Mouse (Mus musculus) erythroblast, embryonic 14.5 days (primary cell): ENCODE data around the gene Gm10198. TPM values are rescaled to one million over a fixed set of nuclear protein-coding genes. Genes with fewer than 3 reads are reported as not detected.

Source experiments
- H3K27me3 ChIP-seq: 2 replicates; pipeline ENCODE4 v1.6.1; 2012; ENCODE audit warnings: inconsistent platforms; ENCODE audit not compliant: control insufficient read depth
- H3K36me3 ChIP-seq: 2 replicates; pipeline ENCODE4 v1.6.1; 2012; ENCODE audit warnings: mild to moderate bottlenecking, inconsistent platforms; ENCODE audit not compliant: control insufficient read depth
- H3K4me1 ChIP-seq: 2 replicates; pipeline ENCODE4 v1.6.1; 2012; ENCODE audit warnings: inconsistent platforms; ENCODE audit not compliant: control insufficient read depth
- H3K4me3 ChIP-seq: replicated peaks from 2 replicates; pipeline ENCODE3; 2012; ENCODE audit warnings: moderate library complexity, mild to moderate bottlenecking, inconsistent platforms
- H3K9me3 ChIP-seq: 2 replicates; pipeline ENCODE4 v1.6.1; 2012; ENCODE audit warnings: low read length, inconsistent platforms, mixed read lengths; ENCODE audit not compliant: control insufficient read depth
- GATA1 ChIP-seq: IDR thresholded peaks from 2 replicates; pipeline ENCODE4 v1.6.1; 2012; ENCODE audit warnings: low read length, inconsistent platforms, mixed read lengths
- TAL1 ChIP-seq: IDR thresholded peaks from 3 replicates; pipeline ENCODE4 v1.6.1; 2012; ENCODE audit warnings: low read length, inconsistent platforms, mixed read lengths
- polyA plus RNA-seq: library from polyadenylated mRNA; stranded (reverse); fragments of >175 nt; gene quantifications from 2 replicates; pipeline ENCODE4 v1.2.3, GENCODE M21; 2012

Gm10198 gene
- not detected in 2 replicates for polyA plus RNA-seq

DNA sequence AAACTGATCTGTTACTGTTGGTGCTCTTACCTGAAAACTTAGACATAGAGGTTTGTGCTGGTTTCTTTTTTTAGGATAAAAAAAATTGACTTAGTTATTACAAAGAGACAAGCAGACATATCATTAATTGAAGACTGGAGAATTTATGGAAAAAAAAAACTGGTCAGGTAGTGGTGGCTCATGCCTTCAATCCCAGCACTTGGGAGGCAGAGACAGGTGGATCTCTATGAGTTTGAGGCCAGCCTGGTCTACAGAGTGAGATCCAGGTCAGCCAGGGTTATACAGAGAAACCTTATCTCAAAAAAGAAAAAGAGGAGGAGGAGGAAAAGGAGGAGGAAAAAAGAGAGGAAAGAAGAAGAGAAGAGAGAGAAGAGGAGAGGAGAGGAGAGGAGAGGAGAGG is at the start of gene Gm10198:
Gene Gm10198 (plus strand): TSS at position 301 of the 400 bp plus-strand sequence.
- H3K27me3 ChIP-seq: 0 out of 2 replicates have a peak, but pooled peaks cover 2% of the 10 kb centered on the region
- H3K36me3 ChIP-seq: no peaks in the 10 kb centered on the region
- peaks cover 5% of the 10 kb centered on the region for H3K9me3 ChIP-seq
- peaks cover 2% of the 10 kb centered on the region; the same call in 1 of the 2 replicates for H3K4me1 ChIP-seq
- TF ChIP-seq GATA1: no peak
- TF ChIP-seq TAL1: no peak
- no peak within 1 kb of the TSS for H3K4me3 ChIP-seq

DNA sequence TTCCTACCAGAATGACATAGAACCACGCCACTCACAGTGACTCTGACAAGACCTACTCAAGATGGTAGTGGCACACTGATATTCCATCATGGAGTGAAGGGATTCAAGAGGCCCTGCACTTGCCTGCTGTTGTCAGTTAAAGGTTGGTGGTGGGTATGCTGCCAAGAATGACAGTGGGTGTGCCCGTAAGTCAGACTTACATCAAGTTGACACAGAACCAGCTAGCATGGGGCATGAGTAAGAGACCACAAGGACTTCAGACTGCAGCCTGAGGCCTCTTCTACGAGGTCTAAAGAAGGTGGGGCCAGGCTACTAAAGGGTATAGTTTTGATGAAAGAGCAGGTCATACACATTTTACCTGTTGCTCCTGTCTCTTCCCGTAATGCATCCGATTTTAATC is 47.3 kb upstream of the Gm10198 start:
- Histone ChIP-seq H3K4me3 (no peak overlapping the region), H3K27me3 (0 out of 2 replicates have a peak, but pooled peaks cover 2% of the 10 kb centered on the region), H3K4me1 (peaks cover 33% of the 10 kb centered on the region), H3K36me3 (no peaks in the 10 kb centered on the region; the same call in 1 of the 2 replicates), H3K9me3 (peaks cover 3% of the 10 kb centered on the region; the same call in 1 of the 2 replicates)
- TF ChIP-seq TAL1 (no peak), GATA1 (no peak)

DNA sequence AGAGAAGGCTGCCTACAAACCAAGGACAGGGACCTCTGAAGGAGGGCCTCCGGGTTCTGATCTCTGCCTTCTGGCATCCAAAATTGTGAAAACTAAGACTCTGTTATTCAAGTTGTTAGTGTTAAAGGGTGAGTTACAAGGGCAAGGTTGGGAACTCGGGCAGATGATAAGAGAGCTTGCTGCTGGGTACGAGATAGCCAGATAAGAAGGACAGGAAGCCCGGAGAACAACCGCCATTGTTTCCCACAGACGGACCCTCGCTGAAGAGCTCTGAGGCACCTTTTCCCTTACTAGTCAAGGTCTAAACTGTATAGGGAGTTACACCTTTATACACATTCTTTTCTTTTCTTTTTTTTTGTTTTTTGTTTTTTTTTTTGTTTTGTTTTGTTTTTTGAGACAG is 39.8 kb upstream of the Gm10198 start:
- H3K9me3 ChIP-seq: peaks cover 8% of the 10 kb centered on the region
- H3K36me3 ChIP-seq: peaks cover 4% of the 10 kb centered on the region; the same call in 1 of the 2 replicates
- peaks cover 76% of the 10 kb centered on the region for H3K4me1 ChIP-seq
- no peaks in the 10 kb centered on the region for H3K27me3 ChIP-seq
- no peak overlapping the region for H3K4me3 ChIP-seq
- TF ChIP-seq TAL1: no peak
- TF ChIP-seq GATA1: no peak; the same call in 1 of the 2 replicates

DNA sequence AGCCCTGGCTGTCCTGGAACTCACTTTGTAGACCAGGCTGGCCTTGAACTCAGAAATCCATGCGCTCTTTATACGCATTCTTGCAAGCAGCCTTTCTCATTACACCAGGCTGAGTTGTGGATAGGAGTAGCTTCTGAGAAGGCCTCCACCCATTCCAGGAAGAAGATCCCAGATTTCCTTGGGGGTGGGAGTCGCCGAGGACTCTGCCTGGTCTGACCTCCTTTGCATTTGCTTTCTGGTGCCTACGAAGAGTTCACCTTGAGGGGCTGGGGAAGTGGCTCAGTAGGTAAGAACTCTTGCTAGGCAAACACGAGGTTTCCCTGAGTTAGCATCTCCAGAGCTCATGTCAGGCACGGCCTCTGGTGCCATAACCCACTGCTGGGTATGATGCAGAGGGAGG is 39.4 kb upstream of the Gm10198 start:
- Histone ChIP-seq H3K27me3 (no peaks in the 10 kb centered on the region), H3K9me3 (peaks cover 8% of the 10 kb centered on the region), H3K36me3 (peaks cover 4% of the 10 kb centered on the region; the same call in 1 of the 2 replicates), H3K4me1 (peaks cover 72% of the 10 kb centered on the region), H3K4me3 (no peak overlapping the region)
- TF ChIP-seq GATA1: no peak
- TF ChIP-seq TAL1: no peak

DNA sequence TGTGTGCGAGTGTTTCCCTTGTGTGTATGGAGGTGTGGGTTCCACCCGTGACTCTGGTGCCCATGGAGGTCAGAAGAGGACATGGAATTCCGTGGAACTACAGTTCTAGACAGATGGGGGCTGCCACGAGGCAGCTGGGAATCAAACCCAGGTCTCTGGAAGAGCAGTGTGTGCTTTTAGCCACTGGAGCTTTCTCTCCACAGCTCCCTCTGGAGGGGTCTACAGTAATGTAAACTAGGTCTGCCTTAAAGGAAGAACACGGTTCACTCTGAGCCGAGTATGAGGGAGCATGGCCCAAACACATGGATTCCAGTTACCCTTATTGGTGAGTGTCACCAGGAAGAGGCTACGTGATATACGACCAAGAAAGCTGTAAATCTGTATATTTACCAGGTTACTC is 38.6 kb upstream of the Gm10198 start:
- H3K4me1 ChIP-seq: peaks cover 64% of the 10 kb centered on the region
- H3K9me3 ChIP-seq: peaks cover 8% of the 10 kb centered on the region
- no peak for TF ChIP-seq TAL1
- no peak for TF ChIP-seq GATA1
- peaks cover 4% of the 10 kb centered on the region; the same call in 1 of the 2 replicates for H3K36me3 ChIP-seq
- H3K4me3 ChIP-seq: no peak overlapping the region
- H3K27me3 ChIP-seq: no peaks in the 10 kb centered on the region

DNA sequence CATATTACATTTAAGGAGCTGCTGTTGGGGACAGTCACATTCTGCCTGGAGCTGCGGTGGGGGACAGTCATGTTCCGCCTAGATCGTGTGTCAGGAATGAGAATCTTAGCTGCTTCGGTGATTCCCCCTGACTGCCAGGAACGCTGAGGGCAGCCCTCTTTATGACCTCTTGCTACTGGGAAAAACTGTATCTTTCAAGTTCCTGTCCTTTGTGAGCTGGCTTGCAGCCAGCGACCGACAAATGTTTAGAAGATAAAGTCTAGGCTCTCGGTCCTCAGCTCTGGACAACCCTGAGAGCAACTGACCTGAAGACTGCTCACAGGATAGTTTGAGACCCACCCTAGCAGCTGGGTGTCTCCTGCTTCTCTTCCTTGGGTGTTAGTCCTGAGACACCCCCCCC is 37.3 kb upstream of the Gm10198 start:
- H3K4me1 ChIP-seq: peaks cover 53% of the 10 kb centered on the region
- no peaks in the 10 kb centered on the region for H3K27me3 ChIP-seq
- peak overlapping the region; percentile 12 for H3K4me3 ChIP-seq
- TF ChIP-seq GATA1 (no peak), TAL1 (no peak)
- peaks cover 4% of the 10 kb centered on the region; the same call in 1 of the 2 replicates for H3K36me3 ChIP-seq
- H3K9me3 ChIP-seq: peaks cover 7% of the 10 kb centered on the region

DNA sequence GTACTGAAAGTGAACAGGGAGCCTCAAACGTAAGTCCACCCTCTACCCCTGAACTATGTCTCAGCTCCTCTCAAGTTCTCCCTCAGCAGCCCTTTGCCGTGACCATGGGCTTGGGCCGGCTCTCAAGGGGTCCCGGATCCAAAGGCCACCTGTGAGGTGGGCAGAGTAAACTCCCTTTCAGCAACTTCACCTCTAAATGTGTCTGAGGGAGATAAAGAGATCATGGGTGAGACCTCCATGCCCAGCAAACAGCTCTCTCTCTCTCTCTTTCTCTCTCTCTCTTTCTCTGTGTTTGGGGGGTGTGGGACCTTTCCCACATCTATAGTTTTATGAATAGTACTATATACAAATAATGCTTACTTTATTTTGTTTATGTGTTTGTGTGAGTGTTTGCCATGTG is 36.2 kb upstream of the Gm10198 start:
- Histone ChIP-seq H3K4me3 (peak overlapping the region; percentile 30), H3K9me3 (peaks cover 12% of the 10 kb centered on the region), H3K27me3 (no peaks in the 10 kb centered on the region), H3K4me1 (peaks cover 52% of the 10 kb centered on the region), H3K36me3 (no peaks in the 10 kb centered on the region)
- peak; percentile 36; the same call in 1 of the 3 replicates for TF ChIP-seq TAL1
- no peak for TF ChIP-seq GATA1

DNA sequence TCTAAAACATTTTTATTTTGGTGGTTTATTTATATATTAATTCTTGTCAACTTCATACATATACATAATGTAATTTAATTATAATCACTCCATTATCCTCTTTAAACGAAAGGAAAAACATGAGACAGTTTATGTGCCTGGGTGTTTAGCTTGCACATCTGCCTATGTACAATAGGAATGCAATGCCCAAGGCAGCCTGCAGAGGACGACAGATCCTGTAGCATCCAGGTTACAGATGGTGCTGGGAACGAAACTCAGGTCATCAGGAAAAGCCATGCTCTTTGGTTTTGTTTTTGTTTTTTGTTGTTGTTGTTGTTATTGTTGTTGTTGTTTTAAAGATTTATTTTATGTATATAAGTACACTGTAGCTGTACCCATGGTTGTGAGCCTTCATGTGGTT is 32.4 kb upstream of the Gm10198 start:
- H3K4me3 ChIP-seq: no peak overlapping the region
- no peaks in the 10 kb centered on the region for H3K36me3 ChIP-seq
- H3K4me1 ChIP-seq: peaks cover 24% of the 10 kb centered on the region
- no peak for TF ChIP-seq TAL1
- TF ChIP-seq GATA1: no peak
- peaks cover 17% of the 10 kb centered on the region for H3K9me3 ChIP-seq
- H3K27me3 ChIP-seq: no peaks in the 10 kb centered on the region

DNA sequence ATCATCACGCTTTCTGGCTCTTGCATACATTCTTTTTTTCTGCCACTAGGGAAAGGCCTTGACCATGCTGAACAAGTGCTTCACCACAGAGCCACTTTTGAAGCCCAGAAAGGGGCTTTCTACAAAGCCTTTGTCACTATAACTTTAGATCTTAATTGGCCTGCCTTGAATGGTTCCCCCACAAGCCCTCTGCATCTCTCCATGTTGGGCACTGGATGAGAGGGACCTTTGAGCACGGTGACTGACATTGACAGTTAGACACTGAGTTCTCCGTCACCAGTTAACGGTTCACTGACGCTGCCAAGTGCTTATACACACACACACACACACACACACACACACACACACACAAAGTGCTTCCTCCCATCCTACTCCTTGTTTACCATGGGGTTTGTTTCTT is 30.0 kb upstream of the Gm10198 start:
- peaks cover 19% of the 10 kb centered on the region for H3K9me3 ChIP-seq
- no peaks in the 10 kb centered on the region for H3K27me3 ChIP-seq
- no peak overlapping the region for H3K4me3 ChIP-seq
- H3K4me1 ChIP-seq: peaks cover 1% of the 10 kb centered on the region; the same call in 1 of the 2 replicates
- no peaks in the 10 kb centered on the region for H3K36me3 ChIP-seq
- TF ChIP-seq TAL1: no peak
- TF ChIP-seq GATA1: no peak

DNA sequence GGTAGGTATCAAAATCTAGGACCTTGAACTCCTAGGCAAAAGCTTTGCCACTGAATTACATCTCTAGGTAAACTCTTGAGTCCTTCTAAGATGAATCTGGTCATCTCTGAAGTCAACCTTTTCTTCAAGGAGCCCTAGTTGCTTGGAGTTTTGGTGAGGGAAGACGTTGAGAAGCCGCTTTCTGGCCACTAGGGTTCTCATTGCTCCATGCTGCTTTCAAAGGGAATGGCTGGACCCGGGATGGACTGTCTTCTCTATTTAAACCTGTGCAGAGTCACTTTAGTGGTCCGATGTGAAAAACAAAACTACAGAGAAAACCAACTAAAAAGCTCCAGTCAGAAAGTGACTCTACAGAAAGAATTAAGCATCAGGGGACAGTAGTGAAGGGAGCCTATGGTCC is 18.4 kb upstream of the Gm10198 start:
- peaks cover 7% of the 10 kb centered on the region for H3K27me3 ChIP-seq
- no peaks in the 10 kb centered on the region for H3K9me3 ChIP-seq
- H3K36me3 ChIP-seq: no peaks in the 10 kb centered on the region
- TF ChIP-seq GATA1 (no peak), TAL1 (no peak)
- H3K4me3 ChIP-seq: no peak overlapping the region
- peaks cover 4% of the 10 kb centered on the region; the same call in 1 of the 2 replicates for H3K4me1 ChIP-seq
